Mouse (Mus musculus) lung, embryonic 16.5 days (tissue): Measurements from ENCODE around the gene Hist1h4f. TPM values are rescaled to one million over a fixed set of nuclear protein-coding genes. Genes with fewer than 3 reads are reported as not detected.
A peak's percentile ranks its signal among the peaks of the same experiment; 100 is the strongest.
"Not testable (repeated sequence)": the region's sequence is repeated elsewhere in the genome, so short reads cannot be mapped to it uniquely, and the experiment has no call there.

Experiments
- ATAC-seq: fragments of 200-750 bp; cut with Nextera tagmentation; 2 replicates; pipeline ENCODE4 v1.8.0; 2017; ENCODE audit warnings: low read depth, mild to moderate bottlenecking, moderate library complexity
- H3K27ac ChIP-seq: fragments of 300-500 bp; sonication (generic); 2 replicates; pipeline ENCODE4 v1.5.1; 2014; ENCODE audit warnings: mild to moderate bottlenecking, control low read depth, low read length
- H3K27me3 ChIP-seq: fragments of 300-500 bp; sonication (generic); 2 replicates; pipeline ENCODE4 v1.6.1; 2014; ENCODE audit warnings: low read depth, low read length, mixed read lengths; ENCODE audit not compliant: control insufficient read depth, insufficient read depth
- H3K36me3 ChIP-seq: fragments of 300-500 bp; sonication (generic); 2 replicates; pipeline ENCODE4 v1.6.1; 2014; ENCODE audit warnings: low read length; ENCODE audit not compliant: control insufficient read depth, insufficient read depth
- H3K4me1 ChIP-seq: fragments of 300-500 bp; sonication (generic); replicated peaks from 2 replicates; pipeline ENCODE4 v1.6.1; 2014; ENCODE audit warnings: low read length, mixed read lengths; ENCODE audit not compliant: control insufficient read depth, insufficient read depth
- H3K4me2 ChIP-seq: fragments of 300-500 bp; sonication (generic); 2 replicates; pipeline ENCODE4 v1.6.1; 2014; ENCODE audit warnings: low read depth, low read length, control low read depth
- H3K4me3 ChIP-seq: fragments of 300-500 bp; sonication (generic); 2 replicates; pipeline ENCODE4 v1.5.1; 2014; ENCODE audit warnings: mild to moderate bottlenecking, low read length, control low read depth
- H3K9ac ChIP-seq: fragments of 300-500 bp; sonication (generic); 2 replicates; pipeline ENCODE4 v1.6.1; 2014; ENCODE audit warnings: low read length, control low read depth
- H3K9me3 ChIP-seq: fragments of 300-500 bp; sonication (generic); 2 replicates; pipeline ENCODE4 v1.6.1; 2016; ENCODE audit warnings: low read length; ENCODE audit not compliant: control insufficient read depth
- WGBS: fragments of 180-500 bp; shearing (Covaris S2); extraction: QIAGEN DNeasy Blood & Tissue Kit; methylation state at CpG from one replicate; pipeline ENCODE4 v1.1.7; 2014; 5-methylcytosine and 5-hydroxymethylcytosine counted together
- polyA plus RNA-seq: library from polyadenylated mRNA; unstranded; fragments of >200 nt; fragmentation: Nextera tagmentation; extraction: Ambion mirVana; gene quantifications from 2 replicates; pipeline ENCODE4 v1.2.1, GENCODE M21; 2015

Gene Hist1h4f
- polyA plus RNA-seq, 1 experiment from 2014 or later, result 0.78 TPM

- H3K4me2 ChIP-seq, result peak overlapping the region; percentile 85
Observed at GRCm38 (mm10) chr13:23572218-23573033, 21.0 kb upstream of the Hist1h4f start.

DNA sequence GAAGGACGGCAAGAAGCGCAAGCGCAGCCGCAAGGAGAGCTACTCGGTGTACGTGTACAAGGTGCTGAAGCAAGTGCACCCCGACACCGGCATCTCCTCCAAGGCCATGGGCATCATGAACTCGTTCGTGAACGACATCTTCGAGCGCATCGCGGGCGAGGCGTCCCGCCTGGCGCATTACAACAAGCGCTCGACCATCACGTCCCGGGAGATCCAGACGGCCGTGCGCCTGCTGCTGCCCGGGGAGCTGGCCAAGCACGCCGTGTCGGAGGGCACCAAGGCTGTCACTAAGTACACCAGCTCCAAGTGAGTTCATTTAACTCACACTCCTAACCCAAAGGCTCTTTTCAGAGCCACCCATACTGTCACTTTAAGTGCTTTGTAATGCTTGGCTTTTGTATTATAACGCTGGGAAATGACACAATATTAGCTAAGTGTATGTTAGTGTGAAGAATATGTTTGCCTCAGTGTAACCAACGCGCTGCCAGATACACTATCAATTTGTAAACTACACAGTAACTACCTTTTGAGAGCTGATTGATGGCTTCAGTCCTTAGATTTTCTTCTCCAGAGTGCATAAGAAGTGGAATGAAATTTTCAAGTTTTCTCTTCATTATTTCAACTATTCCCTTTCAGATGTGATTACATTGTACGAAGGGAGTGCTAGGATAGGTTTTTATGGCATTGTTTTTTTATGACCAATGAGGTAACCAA, 20.2 kb upstream of the Hist1h4f start:
- not testable (repeated sequence) for H3K9me3 ChIP-seq, H3K4me1 ChIP-seq, ATAC-seq, H3K36me3 ChIP-seq, H3K27me3 ChIP-seq
- Histone ChIP-seq H3K27ac (peak overlapping the region; percentile 98), H3K4me3 (peak overlapping the region; percentile 52), H3K9ac (peak overlapping the region; percentile 70), H3K4me2 (peak overlapping the region; percentile 85)
- 0% methylated on average over 11 of the region's 34 CpGs for WGBS

More at GRCm38 (mm10) chr13:23572218-23573033, 21.0 kb upstream of the Hist1h4f start:
- Histone ChIP-seq H3K36me3 (no peaks in the 10 kb centered on the region), H3K9me3 (no peaks in the 10 kb centered on the region), H3K9ac (peak overlapping the region; percentile 70), H3K4me3 (peak overlapping the region; percentile 52), H3K27ac (peak overlapping the region; percentile 98), H3K27me3 (no peaks in the 10 kb centered on the region), H3K4me1 (peaks cover 8% of the 10 kb centered on the region; the same call in 1 of the 2 replicates)
- 15% methylated on average over 2 of the region's 2 CpGs for WGBS
- no peak for ATAC-seq

DNA sequence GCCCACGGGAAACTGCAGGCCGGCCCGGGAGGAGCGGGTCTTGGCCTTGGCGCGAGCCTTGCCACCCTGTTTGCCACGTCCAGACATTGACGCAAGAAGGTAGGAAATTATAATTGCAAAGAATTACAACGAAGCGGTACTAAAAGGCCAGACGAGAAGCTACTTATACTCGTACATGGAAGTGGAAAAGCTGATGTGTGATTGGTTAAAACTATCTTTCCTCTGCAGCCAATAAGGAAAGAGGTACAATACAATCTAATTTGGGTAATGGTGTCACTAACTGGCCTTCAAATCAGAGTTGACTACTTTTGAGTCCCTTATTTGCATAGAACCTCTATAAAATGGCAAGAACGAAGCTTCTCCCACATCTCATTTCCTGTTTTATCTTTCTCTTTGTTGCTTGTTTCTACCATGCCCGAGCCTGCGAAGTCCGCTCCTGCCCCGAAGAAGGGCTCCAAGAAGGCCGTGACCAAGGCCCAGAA, 19.6 kb upstream of the Hist1h4f start, which contains the start of the genes Hist1h2ae and Hist1h2bg:
Gene Hist1h2ae (minus strand): TSS at position 199 of the 482 bp plus-strand sequence.
Gene Hist1h2bg (plus strand): TSS at position 375 of the 482 bp plus-strand sequence.
- under 1% methylated on average over 18 of the region's 18 CpGs for WGBS
- no peaks in the 10 kb centered on the region for H3K9me3 ChIP-seq

GRCm38 (mm10) chr13:23570261-23571021, 19.0 kb upstream of the Hist1h4f start:
- under 1% methylated on average over 15 of the region's 41 CpGs for WGBS
- Histone ChIP-seq H3K27ac (peak overlapping the region; percentile 98), H3K4me2 (peak overlapping the region; percentile 42), H3K4me3 (peak overlapping the region; percentile 44), H3K9ac (peak overlapping the region; percentile 62)
- not testable (repeated sequence) for H3K36me3 ChIP-seq, H3K27me3 ChIP-seq, H3K9me3 ChIP-seq, H3K4me1 ChIP-seq
- peak; percentile 6; the same call in 1 of the 2 replicates for ATAC-seq

More for the DNA sequence above, 19.6 kb upstream of the Hist1h4f start, which contains the start of the genes Hist1h2ae and Hist1h2bg:
- H3K36me3 ChIP-seq, result no peaks in the 10 kb centered on the region
- peak within 1 kb of the TSS; percentile 70 for H3K9ac ChIP-seq
- peaks cover 2% of the 10 kb centered on the region; the same call in 1 of the 2 replicates for H3K4me1 ChIP-seq
- peak within 1 kb of the TSS; percentile 98 for H3K27ac ChIP-seq
- no peaks in the 10 kb centered on the region for H3K27me3 ChIP-seq
- H3K4me3 ChIP-seq, result peak within 1 kb of the TSS; percentile 52
- peak within 1 kb of the TSS; percentile 85 for H3K4me2 ChIP-seq
- ATAC-seq, result peak; percentile 89

DNA sequence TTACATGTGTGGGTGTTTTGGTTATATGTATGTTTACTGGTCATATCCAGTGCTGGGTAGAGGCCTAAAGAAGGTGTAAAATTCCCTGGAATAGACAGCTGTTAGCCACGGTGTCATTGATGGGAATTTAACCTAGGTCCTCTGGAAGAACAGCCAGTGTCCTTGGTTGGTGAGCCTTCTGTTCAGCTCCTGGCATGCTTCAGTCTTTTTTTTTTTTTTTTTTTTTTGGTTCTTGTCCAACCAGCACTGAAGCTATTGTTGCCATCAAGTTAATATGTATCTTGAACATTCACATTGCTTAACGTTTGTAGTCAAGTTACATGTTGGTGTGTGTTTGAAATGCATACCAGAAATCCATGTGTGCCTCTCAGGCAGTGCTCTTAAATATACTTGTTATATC, 13.0 kb upstream of the Hist1h4f start:
- Histone ChIP-seq H3K4me2 (no peak overlapping the region), H3K4me1 (no peaks in the 10 kb centered on the region), H3K4me3 (no peak overlapping the region), H3K36me3 (no peaks in the 10 kb centered on the region), H3K9me3 (no peaks in the 10 kb centered on the region), H3K9ac (no peak overlapping the region), H3K27me3 (no peaks in the 10 kb centered on the region), H3K27ac (no peak overlapping the region)
- ATAC-seq, result no peak
- WGBS, result 65% methylated on average over 2 of the region's 2 CpGs

DNA sequence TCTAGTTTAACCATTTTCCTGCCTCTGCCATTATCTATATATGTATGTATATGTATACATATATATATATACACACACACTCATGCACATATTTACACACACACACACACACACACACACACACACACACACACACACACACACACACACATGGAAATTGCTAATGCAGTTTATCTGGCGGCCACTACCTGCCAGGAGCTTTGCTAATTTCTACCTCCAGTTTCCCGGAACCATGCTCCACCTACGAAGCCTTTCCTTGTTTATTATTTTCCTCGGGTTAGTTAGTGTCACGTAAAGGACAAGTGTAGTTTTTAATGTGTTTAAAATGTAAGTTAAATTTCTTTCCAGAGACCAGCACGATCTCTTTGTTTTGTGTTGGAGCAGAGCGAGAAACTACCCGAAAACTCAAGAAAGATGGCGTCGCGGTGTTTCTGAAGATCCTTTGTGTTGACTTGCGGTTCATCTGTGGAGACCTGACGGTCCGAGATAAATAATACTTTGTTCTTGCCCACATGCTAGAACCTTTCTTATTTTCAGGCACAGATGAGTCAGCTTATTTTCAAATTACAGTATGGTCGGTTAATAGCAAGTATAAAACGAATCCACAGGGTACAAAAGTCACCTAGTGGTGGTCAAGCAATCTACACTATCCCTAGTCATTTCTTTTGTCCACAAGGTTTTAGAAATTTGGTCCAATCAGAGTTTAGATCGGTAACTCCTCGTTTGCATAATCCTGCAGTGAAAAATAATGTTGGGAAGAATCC, 11.4 kb upstream of the Hist1h4f start:
- peak overlapping the region; percentile 61 for H3K4me2 ChIP-seq
- peak overlapping the region; percentile 63 for H3K9ac ChIP-seq
- no peaks in the 10 kb centered on the region for H3K4me1 ChIP-seq
- peak overlapping the region; percentile 99 for H3K27ac ChIP-seq
- peak overlapping the region; percentile 49 for H3K4me3 ChIP-seq
- 2% methylated on average over 18 of the region's 18 CpGs for WGBS
- no peaks in the 10 kb centered on the region for H3K27me3 ChIP-seq
- peak; percentile 69 for ATAC-seq
- no peaks in the 10 kb centered on the region for H3K9me3 ChIP-seq
- H3K36me3 ChIP-seq, result no peaks in the 10 kb centered on the region

GRCm38 (mm10) chr13:23561883-23562659, 10.6 kb upstream of the Hist1h4f start, which contains the start of gene Hist1h3e:
TSS of gene Hist1h3e (minus strand) at chr13:23562369.
- H3K36me3 ChIP-seq, H3K4me1 ChIP-seq, H3K9me3 ChIP-seq, H3K27me3 ChIP-seq: not testable (repeated sequence)
- peak; percentile 92 for ATAC-seq
- peak within 1 kb of the TSS; percentile 61 for H3K4me2 ChIP-seq
- H3K9ac ChIP-seq, result peak within 1 kb of the TSS; percentile 63
- H3K27ac ChIP-seq, result peak within 1 kb of the TSS; percentile 99
- H3K4me3 ChIP-seq, result peak within 1 kb of the TSS; percentile 49
- under 1% methylated on average over 45 of the region's 67 CpGs for WGBS

DNA sequence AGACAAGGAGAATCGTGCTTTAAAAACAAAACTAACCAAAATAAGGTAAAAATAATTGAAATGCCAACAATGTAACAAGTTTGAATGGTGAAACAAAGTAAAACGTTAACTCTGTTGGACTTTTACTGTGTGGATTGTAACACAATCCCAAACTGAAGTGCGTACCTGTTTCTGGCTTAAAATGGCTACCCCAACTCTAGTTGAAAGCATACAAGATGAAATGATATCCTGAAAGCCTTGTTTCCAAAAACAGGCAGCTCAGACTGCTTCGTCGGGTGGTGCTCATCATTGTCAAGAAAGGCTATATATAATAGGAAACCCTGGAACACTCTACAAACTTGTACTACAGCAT, 10.1 kb upstream of the Hist1h4f start:
- H3K9me3 ChIP-seq, H3K27me3 ChIP-seq, H3K36me3 ChIP-seq, H3K4me1 ChIP-seq, ATAC-seq: not testable (repeated sequence)
- 0% methylated on average over 2 of the region's 5 CpGs for WGBS
- peak overlapping the region; percentile 63 for H3K9ac ChIP-seq
- H3K4me3 ChIP-seq, result peak overlapping the region; percentile 49
- H3K27ac ChIP-seq, result peak overlapping the region; percentile 99; the same call in 1 of the 2 replicates
- H3K4me2 ChIP-seq, result peak overlapping the region; percentile 61
